Mouse (Mus musculus): ENCODE measurements around the gene Herpud1.

DNA sequence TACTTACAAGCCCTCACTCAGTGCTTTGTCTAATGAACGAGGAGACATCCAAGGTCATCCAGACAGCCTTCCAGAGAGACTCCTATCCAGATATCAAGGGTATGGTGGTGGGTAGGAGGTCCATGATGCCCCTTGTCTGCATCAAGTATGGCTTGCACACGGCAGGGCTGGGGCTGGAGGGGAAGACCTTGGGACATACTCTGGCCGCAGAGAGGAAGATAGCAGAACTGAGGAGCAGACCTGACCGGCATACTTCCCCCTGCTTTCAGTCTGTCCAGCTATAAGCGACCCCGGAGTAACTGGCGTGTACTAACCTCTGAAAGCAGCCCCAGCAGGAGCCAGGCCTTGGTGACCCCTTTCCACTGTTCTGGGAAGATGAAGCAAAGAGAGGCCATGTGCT is 23.3 kb downstream of the Herpud1 start:
- TF ChIP-seq CTCF (conservative IDR thresholded peaks at IDR 0.05; ENCODE audit: insufficient read depth, insufficient read length, low read depth, low read length) (no peak), POLR2A (IDR thresholded peaks at IDR 0.05; ENCODE audit: low read depth, low read length) (no peak)
